9 mouse cellular contexts compared by ENCODE assay signal in genomic region chr3:138506749-138507148, GRCm38 (mm10). TPM values are rescaled to one million over a fixed set of nuclear protein-coding genes. Genes with fewer than 3 reads are reported as not detected.
DNase-seq lines count a peak whose midpoint lies in the region; ATAC-seq and TF ChIP-seq lines count a peak whose summit lies in the region.
"Had no signal": no experiment of that assay in that cellular context is flagged by ENCODE, and none has a peak within 500 bp of the region (broad histone marks: within the 10 kb centered on the region; RNA-seq: fewer than 3 reads in every experiment).

No protein-coding gene starts in this region.

- no peak overlapping the region for H3K27ac ChIP-seq in forebrain, embryonic 10.5 days
- no peak overlapping the region for H3K27ac ChIP-seq in forebrain, embryonic 16.5 days (ENCODE audit: low read length)
- no peak overlapping the region for H3K27ac ChIP-seq in limb, embryonic 14.5 days (replicated peaks; ENCODE audit: low read depth, low read length)
- H3K27ac ChIP-seq in limb, embryonic 10.5 days: no peak overlapping the region
- no peak overlapping the region for H3K27ac ChIP-seq in cerebellum, adult 2 months (ENCODE audit: insufficient read depth, low read length)
- H3K27ac ChIP-seq: neural tube, embryonic 13.5 days had no signal

- peak; percentile 40 for DNase-seq in forebrain, embryonic 10.5 days (ENCODE audit: extremely low spot score, low spot score)
- DNase-seq in limb, embryonic 14.5 days (ENCODE audit: low spot score): peak; percentile 57
- DNase-seq in limb, embryonic 10.5 days (ENCODE audit: low spot score): no peak
- peak; percentile 35 to 37 for DNase-seq in cerebellum, adult 2 months
- peak; percentile 68 for DNase-seq in kidney, postnatal 10 days
- peak; percentile 28 for DNase-seq in right cerebral cortex, postnatal 14 days
- no peak for DNase-seq in Muller cell, postnatal 12 days (ENCODE audit: inconsistent ontology term)

- ATAC-seq in forebrain, embryonic 16.5 days: no peak
- ATAC-seq in limb, embryonic 14.5 days (ENCODE audit: low FRiP score, low read depth): no peak

- 57% methylated on average over 6 of the region's 6 CpGs for WGBS in forebrain, embryonic 10.5 days
- WGBS in forebrain, embryonic 16.5 days: 58% methylated on average over 6 of the region's 6 CpGs
- 60% methylated on average over 6 of the region's 6 CpGs for WGBS in limb, embryonic 14.5 days
- WGBS in limb, embryonic 10.5 days: 61% methylated on average over 6 of the region's 6 CpGs
- WGBS in cerebellum, adult 2 months: 47% methylated on average over 6 of the region's 6 CpGs

- H3K27me3 ChIP-seq in forebrain, embryonic 10.5 days (ENCODE audit: poor library complexity, severe bottlenecking): no peaks in the 10 kb centered on the region
- H3K27me3 ChIP-seq in forebrain, embryonic 16.5 days (replicated peaks; ENCODE audit: control insufficient read depth, insufficient read depth, low read length): no peaks in the 10 kb centered on the region
- no peaks in the 10 kb centered on the region for H3K27me3 ChIP-seq in limb, embryonic 14.5 days (ENCODE audit: control insufficient read depth, insufficient read depth, low read length)
- H3K27me3 ChIP-seq in limb, embryonic 10.5 days (ENCODE audit: low read depth, poor library complexity, severe bottlenecking): no peaks in the 10 kb centered on the region
- no peaks in the 10 kb centered on the region for H3K27me3 ChIP-seq in cerebellum, adult 2 months (ENCODE audit: control insufficient read depth, insufficient read depth, low read length)
- H3K27me3 ChIP-seq: neural tube, embryonic 13.5 days had no signal

- no peak overlapping the region for H3K9ac ChIP-seq in forebrain, embryonic 16.5 days (replicated peaks; ENCODE audit: low read depth, low read length)
- no peak overlapping the region for H3K9ac ChIP-seq in limb, embryonic 14.5 days (ENCODE audit: low read depth, low read length, severe bottlenecking)
- H3K9ac ChIP-seq: neural tube, embryonic 13.5 days had no signal

- no peaks in the 10 kb centered on the region for H3K9me3 ChIP-seq in forebrain, embryonic 10.5 days
- H3K9me3 ChIP-seq in forebrain, embryonic 16.5 days (ENCODE audit: control insufficient read depth, low read length): no peaks in the 10 kb centered on the region
- H3K9me3 ChIP-seq in limb, embryonic 14.5 days (ENCODE audit: control insufficient read depth, low read length): no peaks in the 10 kb centered on the region
- H3K9me3 ChIP-seq in limb, embryonic 10.5 days (replicated peaks): no peaks in the 10 kb centered on the region
- H3K9me3 ChIP-seq: neural tube, embryonic 13.5 days had no signal

- TF ChIP-seq POLR2A in limb, embryonic 14.5 days (IDR thresholded peaks at IDR 0.05; ENCODE audit: borderline replicate concordance, extremely low read depth, insufficient read depth, insufficient read length): no peak
- TF ChIP-seq POLR2A in cerebellum, adult 2 months (IDR thresholded peaks at IDR 0.05; ENCODE audit: borderline replicate concordance, insufficient read depth, low read length): no peak

- H3K36me3 ChIP-seq in forebrain, embryonic 10.5 days (replicated peaks): no peaks in the 10 kb centered on the region
- no peaks in the 10 kb centered on the region for H3K36me3 ChIP-seq in forebrain, embryonic 16.5 days (ENCODE audit: control insufficient read depth, insufficient read depth)
- H3K36me3 ChIP-seq in limb, embryonic 14.5 days (ENCODE audit: control insufficient read depth, insufficient read depth, low read length): no peaks in the 10 kb centered on the region
- no peaks in the 10 kb centered on the region for H3K36me3 ChIP-seq in limb, embryonic 10.5 days
- H3K36me3 ChIP-seq: neural tube, embryonic 13.5 days had no signal

- peak; percentile 0; the same call in 1 of the 2 replicates for TF ChIP-seq CTCF in cerebellum, adult 2 months (IDR thresholded peaks at IDR 0.05; ENCODE audit: borderline replicate concordance, insufficient read depth, low read depth, low read length)

- H3K4me2 ChIP-seq in forebrain, embryonic 16.5 days (ENCODE audit: low read length): no peak overlapping the region
- no peak overlapping the region for H3K4me2 ChIP-seq in limb, embryonic 14.5 days (replicated peaks; ENCODE audit: low read depth, low read length, severe bottlenecking)
- H3K4me2 ChIP-seq: neural tube, embryonic 13.5 days had no signal

- H3K4me3 ChIP-seq in forebrain, embryonic 10.5 days: no peak overlapping the region
- H3K4me3 ChIP-seq in forebrain, embryonic 16.5 days (replicated peaks; ENCODE audit: low read length): no peak overlapping the region
- H3K4me3 ChIP-seq in limb, embryonic 14.5 days (replicated peaks; ENCODE audit: low read length): no peak overlapping the region
- no peak overlapping the region for H3K4me3 ChIP-seq in limb, embryonic 10.5 days
- H3K4me3 ChIP-seq in cerebellum, adult 2 months (replicated peaks; ENCODE audit: insufficient read depth, low read depth, low read length): no peak overlapping the region
- H3K4me3 ChIP-seq: neural tube, embryonic 13.5 days had no signal

- H3K4me1 ChIP-seq in forebrain, embryonic 10.5 days: peaks cover 3% of the 10 kb centered on the region; the same call in 1 of the 2 replicates
- no peaks in the 10 kb centered on the region for H3K4me1 ChIP-seq in forebrain, embryonic 16.5 days (replicated peaks; ENCODE audit: control insufficient read depth, insufficient read depth, low read length)
- H3K4me1 ChIP-seq in limb, embryonic 14.5 days (ENCODE audit: control insufficient read depth, insufficient read depth, low read length): no peaks in the 10 kb centered on the region
- no peaks in the 10 kb centered on the region for H3K4me1 ChIP-seq in limb, embryonic 10.5 days
- H3K4me1 ChIP-seq in cerebellum, adult 2 months (ENCODE audit: control insufficient read depth, insufficient read depth, low read length): no peaks in the 10 kb centered on the region

RNA-seq across cellular contexts. Expression of gene Metap1, which starts 17.4 kb away (rescaled TPM):
- polyA plus RNA-seq in forebrain, embryonic 10.5 days (2016; fragmentation: Nextera tagmentation; extraction: Ambion mirVana): 45.2 and 45.9 TPM in 2 replicates
- polyA plus RNA-seq in forebrain, embryonic 16.5 days (2015; fragmentation: Nextera tagmentation; extraction: Ambion mirVana): 48.0 and 52.3 TPM in 2 replicates
- 49.0 and 51.5 TPM in 2 replicates for polyA plus RNA-seq in limb, embryonic 14.5 days (2012; rRNA removed)
- 45.3 and 45.5 TPM in 2 replicates for polyA plus RNA-seq in limb, embryonic 14.5 days (2014; fragmentation: Nextera tagmentation; extraction: Ambion mirVana)
- polyA plus RNA-seq in limb, embryonic 10.5 days (2016; fragmentation: Nextera tagmentation; extraction: Ambion mirVana): 49.7 and 51.1 TPM in 2 replicates
- 43.1 and 45.3 TPM in 2 replicates for polyA plus RNA-seq in cerebellum, adult 2 months (2012; rRNA removed)

RNA-seq across cellular contexts. Expression of gene Eif4e, which starts 19.2 kb away (rescaled TPM):
- polyA plus RNA-seq in forebrain, embryonic 10.5 days (2016; fragmentation: Nextera tagmentation; extraction: Ambion mirVana): 546 and 574 TPM in 2 replicates
- 388 and 397 TPM in 2 replicates for polyA plus RNA-seq in forebrain, embryonic 16.5 days (2015; fragmentation: Nextera tagmentation; extraction: Ambion mirVana)
- polyA plus RNA-seq in limb, embryonic 14.5 days (2012; rRNA removed): 160 and 205 TPM in 2 replicates
- polyA plus RNA-seq in limb, embryonic 14.5 days (2014; fragmentation: Nextera tagmentation; extraction: Ambion mirVana): 327 and 331 TPM in 2 replicates
- polyA plus RNA-seq in limb, embryonic 10.5 days (2016; fragmentation: Nextera tagmentation; extraction: Ambion mirVana): 540 and 565 TPM in 2 replicates
- 137 and 138 TPM in 2 replicates for polyA plus RNA-seq in cerebellum, adult 2 months (2012; rRNA removed)

Comparison
In these comparisons a context has a peak if more than half of its experiments do, and no peak if none do; other contexts are left out.
1. DNase-seq: peak in forebrain, embryonic 10.5 days (single experiment), limb, embryonic 14.5 days (single experiment), cerebellum, adult 2 months (2 of 2), kidney, postnatal 10 days (single experiment) and right cerebral cortex, postnatal 14 days (single experiment); none in limb, embryonic 10.5 days (single experiment) and Muller cell, postnatal 12 days (single experiment).